Mouse (Mus musculus) cerebellum, postnatal 36 days (tissue): Measurements from ENCODE around the gene Gfap.

Experiments
- DNase-seq, 2 experiments: peaks; one replicate each; pipeline ENCODE4 v3.0.0; 2021 to 2022; ENCODE audit warnings: mixed read lengths in 2 of 2

The Gfap gene

GRCm38 (mm10) chr11:102900763-102901162, at the start of gene Gfap:
Gfap (minus strand) TSS chr11:102900912.
- peak; percentile 87 to 88 for DNase-seq

GRCm38 (mm10) chr11:102948043-102948961, 47.6 kb upstream of the Gfap start:
- peak; percentile 11 to 19 for DNase-seq

- DNase-seq = no peak
These were observed 46.3 kb upstream of the Gfap start for GRCm38 (mm10) chr11:102946992-102947343.

GRCm38 (mm10) chr11:102946265-102946991, 45.7 kb upstream of the Gfap start, which contains the start of gene C1ql1:
C1ql1 (minus strand) TSS chr11:102946688.
- DNase-seq = peak; percentile 15 to 55

GRCm38 (mm10) chr11:102945306-102946264, 44.9 kb upstream of the Gfap start:
- no peak for DNase-seq

- no peak for DNase-seq
These were observed 40.5 kb upstream of the Gfap start for GRCm38 (mm10) chr11:102941236-102941635.

- no peak for DNase-seq
These were observed 38.4 kb upstream of the Gfap start for GRCm38 (mm10) chr11:102939024-102939675.

GRCm38 (mm10) chr11:102937529-102938182, 36.9 kb upstream of the Gfap start:
- no peak for DNase-seq

GRCm38 (mm10) chr11:102936272-102936671, 35.6 kb upstream of the Gfap start:
- DNase-seq = no peak

- no peak for DNase-seq
These were observed 30.0 kb upstream of the Gfap start for GRCm38 (mm10) chr11:102930672-102931071.

- DNase-seq = no peak
These were observed 24.6 kb upstream of the Gfap start for GRCm38 (mm10) chr11:102925351-102925717.

GRCm38 (mm10) chr11:102924557-102925350, 24.0 kb upstream of the Gfap start, which contains the start of gene Kif18b:
Kif18b (minus strand) TSS chr11:102925124.
- DNase-seq = peak; percentile 92 to 94

GRCm38 (mm10) chr11:102921491-102921890, 20.8 kb upstream of the Gfap start:
- no peak for DNase-seq

GRCm38 (mm10) chr11:102918077-102918476, 17.4 kb upstream of the Gfap start:
- no peak for DNase-seq

- DNase-seq = no peak
These were observed 14.7 kb upstream of the Gfap start for GRCm38 (mm10) chr11:102915380-102915779.

GRCm38 (mm10) chr11:102911376-102911775, 10.7 kb upstream of the Gfap start:
- no peak for DNase-seq

- DNase-seq = no peak
These were observed 2.9 kb upstream of the Gfap start for GRCm38 (mm10) chr11:102903654-102904053.

GRCm38 (mm10) chr11:102902107-102902506, 1.4 kb upstream of the Gfap start:
- DNase-seq = no peak

GRCm38 (mm10) chr11:102901199-102901598, 487 bp upstream of the Gfap start:
- no peak for DNase-seq

GRCm38 (mm10) chr11:102898408-102898807, 2.3 kb downstream of the Gfap start:
- peak; percentile 77 to 79 for DNase-seq

GRCm38 (mm10) chr11:102896641-102897040, 4.1 kb downstream of the Gfap start:
- DNase-seq = no peak
